Mouse (Mus musculus): Measurements from ENCODE around the gene Gm28035. TPM values are rescaled to one million over a fixed set of nuclear protein-coding genes. Genes with fewer than 3 reads are reported as not detected.

Gene Gm28035
- polyA plus RNA-seq (2014; fragmentation: Illumina TruSeq; extraction: RNeasy Lipid Tissue Mini Kit (QIAGEN cat#74804); ENCODE audit: low read depth, low replicate concordance): 0.09 TPM

DNA sequence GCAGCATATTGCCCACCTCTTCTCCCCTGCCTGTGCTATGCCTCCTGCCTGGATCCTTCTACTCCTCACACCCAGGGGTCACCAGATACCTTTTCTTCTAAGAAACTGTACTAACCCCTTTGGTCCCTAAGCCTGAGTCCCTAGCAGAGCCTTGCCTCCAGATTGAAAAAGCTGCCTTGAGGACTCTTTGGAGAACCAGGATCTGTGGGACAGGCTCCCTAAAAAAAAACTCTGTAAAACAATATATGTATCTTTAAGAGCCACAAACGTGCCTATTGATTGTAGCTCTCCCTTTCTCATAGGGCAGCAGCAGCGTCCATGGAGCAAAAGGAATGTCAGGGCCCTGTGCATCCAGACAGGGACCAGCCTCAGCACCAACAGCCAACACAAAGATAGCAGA is at the start of gene Gm28035:
Gene Gm28035 (plus strand): TSS at position 301 of the 400 bp plus-strand sequence.

DNA sequence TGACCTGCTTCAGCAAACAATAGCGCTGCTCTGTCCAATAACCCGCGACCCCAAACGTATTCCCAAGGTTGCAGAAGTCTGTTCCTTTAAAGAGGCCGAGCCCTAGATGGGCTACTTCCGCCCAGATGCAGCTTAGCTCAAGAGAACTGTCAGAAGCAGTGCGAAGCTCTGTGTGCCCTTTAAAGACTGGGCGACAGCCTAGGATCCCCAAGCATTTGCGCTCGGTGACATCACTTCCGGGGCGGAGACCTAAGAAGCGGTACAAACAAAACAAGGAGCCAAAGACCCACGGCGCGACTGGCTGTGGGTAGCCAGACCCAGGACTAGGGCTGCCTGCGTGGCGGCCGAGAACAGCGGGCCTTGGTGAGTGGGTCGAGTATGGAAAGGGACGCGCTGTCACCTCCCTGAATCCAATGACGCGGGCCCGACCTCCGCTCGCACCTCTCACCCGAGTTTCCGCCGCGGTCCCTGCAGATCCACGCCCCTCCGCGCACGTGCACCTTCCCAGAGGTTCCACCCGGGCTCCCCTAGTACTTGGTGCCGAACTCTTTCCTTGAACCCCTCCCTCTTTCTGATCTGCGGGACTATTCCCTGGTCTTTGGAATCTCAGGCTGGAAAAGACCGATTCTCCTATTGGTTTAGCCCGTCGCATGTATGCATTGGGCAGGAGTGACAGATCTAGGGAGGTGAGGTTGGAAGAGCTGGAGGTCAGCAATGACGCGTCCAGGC is 34.6 kb upstream of the Gm28035 start, which contains the start of gene Kyat1:
Gene Kyat1 (minus strand): TSS at position 219 of the 729 bp plus-strand sequence.

DNA sequence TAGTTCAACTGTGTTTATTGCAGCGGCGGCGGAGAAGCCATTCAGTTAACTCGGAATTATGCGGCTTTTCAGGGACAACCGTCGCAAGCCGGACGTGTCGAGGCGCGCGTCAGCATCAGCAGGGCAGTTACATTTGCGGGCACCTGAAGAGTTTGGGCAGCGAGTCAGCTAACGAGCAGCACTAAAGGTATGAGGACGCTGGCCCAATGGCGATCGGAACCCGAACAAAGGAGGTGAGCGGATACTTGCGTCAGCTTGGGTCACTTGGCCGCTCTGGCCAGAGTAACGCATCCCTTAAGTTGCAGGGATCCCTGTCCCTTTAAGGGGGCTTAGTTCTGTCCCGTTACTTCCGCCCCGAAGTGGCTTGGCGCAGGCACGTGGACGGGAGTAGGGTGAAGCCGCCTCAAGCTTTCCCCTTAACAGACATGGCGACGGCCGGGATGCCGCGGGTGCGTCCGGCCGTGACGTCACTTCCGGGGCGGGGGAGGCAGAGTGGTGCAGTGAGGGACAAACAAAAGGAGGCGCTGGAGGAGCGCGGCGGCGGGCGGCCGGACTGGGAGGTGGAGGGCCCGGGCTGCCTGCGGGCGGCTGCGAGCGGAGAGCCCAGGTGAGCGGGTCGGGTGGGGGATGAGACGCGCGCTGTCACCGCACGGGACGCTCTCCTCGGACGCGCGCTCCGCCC is 3.0 kb upstream of the Gm28035 start, which contains the start of gene Lrrc8a:
Gene Lrrc8a (plus strand): TSS at position 517 of the 682 bp plus-strand sequence.

DNA sequence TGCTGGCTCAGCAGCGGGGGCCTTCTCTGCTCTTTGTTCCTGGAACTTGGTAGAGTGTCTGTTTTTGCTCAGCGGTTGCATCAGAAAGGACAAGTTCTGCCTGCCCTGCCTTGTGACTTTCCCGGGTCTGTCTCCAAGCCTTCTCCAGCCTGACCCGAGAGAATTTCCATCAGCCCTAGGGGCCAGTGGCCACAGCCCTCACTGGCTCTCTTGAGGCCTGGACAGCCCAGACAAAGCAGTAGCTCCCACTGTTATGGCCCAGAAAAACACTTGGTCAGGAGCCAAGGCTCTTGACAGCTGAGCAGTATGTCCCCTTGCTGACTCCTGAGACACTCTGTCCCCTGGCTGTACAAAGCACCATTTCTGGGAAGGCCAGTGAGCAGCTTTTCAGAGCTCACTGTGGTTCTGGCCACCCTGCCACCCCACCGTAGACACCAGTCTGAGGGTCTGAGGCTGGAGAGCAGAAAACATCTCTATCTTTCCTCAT is 25.4 kb downstream of the Gm28035 start, which contains the start of gene Phyhd1:
Gene Phyhd1 (plus strand): TSS at position 437 of the 487 bp plus-strand sequence.

DNA sequence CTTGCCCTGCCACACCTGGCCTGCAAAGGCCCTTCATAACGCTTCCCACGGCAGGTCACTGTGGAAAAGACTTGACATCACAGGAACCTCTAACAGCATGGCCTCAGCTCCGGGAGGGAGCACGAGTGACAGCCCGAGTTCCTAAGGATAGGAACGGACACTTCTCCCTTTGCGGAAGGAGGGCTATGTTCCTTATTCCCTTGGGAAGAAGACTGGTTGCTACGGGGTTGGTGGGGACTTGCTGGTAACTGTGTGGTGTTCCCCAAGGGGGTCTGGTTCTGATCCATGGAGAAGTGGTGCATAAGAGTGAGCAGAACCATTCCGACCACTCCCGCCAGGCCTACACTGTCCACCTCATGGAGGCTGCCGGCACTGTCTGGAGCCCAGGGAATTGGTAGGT is 40.4 kb downstream of the Gm28035 start, which contains the start of gene Gm28038:
Gene Gm28038 (plus strand): TSS at position 301 of the 400 bp plus-strand sequence.

DNA sequence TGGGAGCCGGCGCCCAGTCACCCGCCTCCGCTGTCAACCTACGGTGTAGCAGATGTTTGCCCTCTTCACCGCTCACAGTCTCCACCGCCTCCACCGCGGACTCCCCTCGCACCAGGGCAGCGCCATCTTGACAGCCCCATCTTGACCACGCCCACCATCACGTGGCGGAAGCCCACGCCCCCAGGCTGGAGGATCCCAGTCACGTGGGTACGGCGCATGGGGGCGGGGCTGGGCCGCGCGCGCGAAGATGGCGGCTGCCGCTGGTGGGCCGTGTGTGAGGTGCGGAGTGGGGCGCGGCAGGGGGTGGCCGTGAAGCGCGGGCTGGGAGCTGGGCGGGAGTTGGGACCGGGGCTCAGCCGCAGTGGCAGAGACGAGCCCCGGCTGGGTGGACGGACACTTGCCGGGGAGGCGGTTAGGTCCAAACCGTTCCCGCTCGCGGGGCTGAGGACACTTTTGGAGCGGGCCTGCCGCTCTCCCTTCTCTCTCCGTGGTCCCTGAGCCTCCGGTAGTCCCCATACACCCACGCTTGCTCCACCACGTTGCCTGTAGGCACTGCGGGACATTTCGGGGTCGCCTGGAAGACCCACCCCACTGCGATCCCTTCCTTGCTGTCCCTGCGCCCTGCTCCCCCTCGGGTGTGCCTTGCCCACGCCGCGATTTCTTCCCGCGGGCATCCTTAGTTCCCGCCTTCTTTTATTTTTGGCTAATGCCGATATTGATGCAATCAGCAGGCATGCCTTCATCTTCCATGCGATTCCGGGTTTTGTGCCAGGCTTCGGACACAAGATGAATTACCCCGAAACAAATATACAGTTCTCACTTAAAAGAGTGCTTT is 46.0 kb downstream of the Gm28035 start, which contains the start of the genes Dolk and Nup188:
Gene Dolk (minus strand): TSS at position 143 of the 835 bp plus-strand sequence.
Gene Nup188 (plus strand): TSS at position 206 of the 835 bp plus-strand sequence.

Other genes starting within 250 kb of the Gm28035 start
- gene Wdr34, start 191.7 kb upstream of the Gm28035 start, polyA plus RNA-seq (2014; fragmentation: Illumina TruSeq; extraction: RNeasy Lipid Tissue Mini Kit (QIAGEN cat#74804); ENCODE audit: low read depth, low replicate concordance): not detected
- gene Set, start 183.2 kb upstream of the Gm28035 start, polyA plus RNA-seq (2014; fragmentation: Illumina TruSeq; extraction: RNeasy Lipid Tissue Mini Kit (QIAGEN cat#74804); ENCODE audit: low read depth, low replicate concordance): 311 TPM
- 0.22 TPM for gene Pkn3, start 162.9 kb upstream of the Gm28035 start, polyA plus RNA-seq (2014; fragmentation: Illumina TruSeq; extraction: RNeasy Lipid Tissue Mini Kit (QIAGEN cat#74804); ENCODE audit: low read depth, low replicate concordance)
- 2.1 TPM for gene Zdhhc12, start 146.9 kb upstream of the Gm28035 start, polyA plus RNA-seq (2014; fragmentation: Illumina TruSeq; extraction: RNeasy Lipid Tissue Mini Kit (QIAGEN cat#74804); ENCODE audit: low read depth, low replicate concordance)
- 5.2 TPM for gene Zer1, start 116.0 kb upstream of the Gm28035 start, polyA plus RNA-seq (2014; fragmentation: Illumina TruSeq; extraction: RNeasy Lipid Tissue Mini Kit (QIAGEN cat#74804); ENCODE audit: low read depth, low replicate concordance)
- 19.5 TPM for gene Tbc1d13, start 106.8 kb upstream of the Gm28035 start, polyA plus RNA-seq (2014; fragmentation: Illumina TruSeq; extraction: RNeasy Lipid Tissue Mini Kit (QIAGEN cat#74804); ENCODE audit: low read depth, low replicate concordance)
- gene Endog, start 69.1 kb upstream of the Gm28035 start, polyA plus RNA-seq (2014; fragmentation: Illumina TruSeq; extraction: RNeasy Lipid Tissue Mini Kit (QIAGEN cat#74804); ENCODE audit: low read depth, low replicate concordance): not detected
- gene Spout1, start 62.1 kb upstream of the Gm28035 start, polyA plus RNA-seq (2014; fragmentation: Illumina TruSeq; extraction: RNeasy Lipid Tissue Mini Kit (QIAGEN cat#74804); ENCODE audit: low read depth, low replicate concordance): 0.54 TPM
- gene Kyat1, start 34.7 kb upstream of the Gm28035 start, polyA plus RNA-seq (2014; fragmentation: Illumina TruSeq; extraction: RNeasy Lipid Tissue Mini Kit (QIAGEN cat#74804); ENCODE audit: low read depth, low replicate concordance): 3.4 TPM
- 2.9 TPM for gene Lrrc8a, start 2.9 kb upstream of the Gm28035 start, polyA plus RNA-seq (2014; fragmentation: Illumina TruSeq; extraction: RNeasy Lipid Tissue Mini Kit (QIAGEN cat#74804); ENCODE audit: low read depth, low replicate concordance)
- gene Phyhd1, start 25.6 kb downstream of the Gm28035 start, polyA plus RNA-seq (2014; fragmentation: Illumina TruSeq; extraction: RNeasy Lipid Tissue Mini Kit (QIAGEN cat#74804); ENCODE audit: low read depth, low replicate concordance): 2.7 TPM
- 4.4 TPM for gene Gm28038, start 40.5 kb downstream of the Gm28035 start, polyA plus RNA-seq (2014; fragmentation: Illumina TruSeq; extraction: RNeasy Lipid Tissue Mini Kit (QIAGEN cat#74804); ENCODE audit: low read depth, low replicate concordance)
- 6.0 TPM for gene Dolk, start 45.8 kb downstream of the Gm28035 start, polyA plus RNA-seq (2014; fragmentation: Illumina TruSeq; extraction: RNeasy Lipid Tissue Mini Kit (QIAGEN cat#74804); ENCODE audit: low read depth, low replicate concordance)
- gene Nup188, start 45.8 kb downstream of the Gm28035 start, polyA plus RNA-seq (2014; fragmentation: Illumina TruSeq; extraction: RNeasy Lipid Tissue Mini Kit (QIAGEN cat#74804); ENCODE audit: low read depth, low replicate concordance): 9.2 TPM
- 1.7 TPM for gene Sh3glb2, start 118.8 kb downstream of the Gm28035 start, polyA plus RNA-seq (2014; fragmentation: Illumina TruSeq; extraction: RNeasy Lipid Tissue Mini Kit (QIAGEN cat#74804); ENCODE audit: low read depth, low replicate concordance)
- 1.1 TPM for gene Miga2, start 123.7 kb downstream of the Gm28035 start, polyA plus RNA-seq (2014; fragmentation: Illumina TruSeq; extraction: RNeasy Lipid Tissue Mini Kit (QIAGEN cat#74804); ENCODE audit: low read depth, low replicate concordance)
- 3.6 TPM for gene Dolpp1, start 151.7 kb downstream of the Gm28035 start, polyA plus RNA-seq (2014; fragmentation: Illumina TruSeq; extraction: RNeasy Lipid Tissue Mini Kit (QIAGEN cat#74804); ENCODE audit: low read depth, low replicate concordance)
- 4.5 TPM for gene Crat, start 175.2 kb downstream of the Gm28035 start, polyA plus RNA-seq (2014; fragmentation: Illumina TruSeq; extraction: RNeasy Lipid Tissue Mini Kit (QIAGEN cat#74804); ENCODE audit: low read depth, low replicate concordance)
- 3.3 TPM for gene Ptpa, start 175.5 kb downstream of the Gm28035 start, polyA plus RNA-seq (2014; fragmentation: Illumina TruSeq; extraction: RNeasy Lipid Tissue Mini Kit (QIAGEN cat#74804); ENCODE audit: low read depth, low replicate concordance)
- gene Ier5l, start 233.7 kb downstream of the Gm28035 start, polyA plus RNA-seq (2014; fragmentation: Illumina TruSeq; extraction: RNeasy Lipid Tissue Mini Kit (QIAGEN cat#74804); ENCODE audit: low read depth, low replicate concordance): not detected

All from sigmoid colon, adult 10 weeks (tissue).